Mouse (Mus musculus) heart, postnatal 36 days (tissue): ENCODE measurements around the gene Kcnq2. TPM values are rescaled to one million over a fixed set of nuclear protein-coding genes. Genes with fewer than 3 reads are reported as not detected.

Source experiments
- DNase-seq, 2 experiments: peaks; one replicate each; pipeline ENCODE4 v3.0.0; 2021 to 2022
- intact Hi-C: fragments of 180-260 bp; cut with DNase I; formaldehyde crosslinking; loops from one replicate; pipeline ENCODE4 v1.15.1; 2025
- total RNA-seq, 2 experiments: library from RNA; stranded (reverse); gene quantifications; 2 replicates each; pipeline ENCODE4 v1.2.3; 2021

Kcnq2 gene
- total RNA-seq, 2 experiments from 2014 or later, result not detected

GRCm38 (mm10) chr2:181048986-181049385, 86.1 kb downstream of the Kcnq2 start:
- intact Hi-C loops, result no loop called here

DNA sequence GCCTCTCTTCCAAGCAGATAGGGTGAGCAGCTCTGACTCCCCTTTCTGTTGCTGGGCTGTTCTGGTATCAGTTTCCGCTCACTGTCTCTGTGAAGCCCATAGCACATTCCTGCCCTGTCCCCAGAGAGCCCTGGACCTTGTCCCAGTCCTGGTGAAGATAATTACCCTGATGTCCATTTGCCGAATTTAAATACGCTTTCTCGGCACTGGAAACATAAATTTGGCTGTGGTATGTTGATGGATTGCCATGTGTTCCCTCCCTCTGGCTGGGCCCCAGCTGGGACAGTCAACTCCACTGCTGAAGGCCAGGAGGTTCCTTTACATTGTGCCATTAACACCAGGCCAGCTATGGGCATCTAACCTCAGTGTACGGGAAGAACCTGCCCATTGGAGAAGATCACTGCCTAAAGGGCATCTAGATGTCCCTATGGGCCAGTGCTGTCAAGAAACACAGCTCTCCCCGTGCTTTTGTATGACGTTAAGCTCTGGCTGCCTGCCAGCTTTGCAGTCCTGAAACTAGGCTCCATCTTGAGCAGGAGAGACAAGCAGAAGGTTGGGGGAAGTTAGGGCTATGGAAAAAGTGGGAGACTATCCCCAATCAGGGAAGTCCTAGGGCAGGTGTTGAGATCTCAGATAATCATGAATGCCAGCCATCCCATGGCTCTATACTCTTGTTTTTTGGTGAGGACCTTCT, 86.7 kb downstream of the Kcnq2 start:
- intact Hi-C loops, result no loop called here
- no peak for DNase-seq

More at GRCm38 (mm10) chr2:181048986-181049385, 86.1 kb downstream of the Kcnq2 start:
- no peak for DNase-seq

- no peak for DNase-seq
- intact Hi-C loops, result no loop called here
These were observed 91.1 kb downstream of the Kcnq2 start for GRCm38 (mm10) chr2:181044001-181044400.

DNA sequence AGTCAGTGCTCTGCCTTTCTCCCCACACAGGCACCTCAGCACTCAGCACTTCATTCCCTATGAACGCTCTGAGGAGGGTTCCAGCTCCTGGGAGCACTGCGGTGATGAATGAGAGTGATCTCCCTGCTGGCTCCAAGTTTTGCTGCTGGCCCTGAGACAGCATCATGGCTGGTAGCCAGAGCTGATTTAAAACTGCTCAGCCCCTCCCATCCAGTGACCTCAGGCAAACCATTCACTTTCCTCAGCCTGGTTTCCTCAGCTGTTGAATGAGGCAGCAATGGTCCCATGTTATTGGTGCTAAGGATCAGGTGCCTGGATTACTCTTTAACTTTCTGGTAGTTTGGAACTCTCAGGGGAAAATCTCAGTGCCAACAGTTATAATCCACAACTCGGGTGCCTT, 91.7 kb downstream of the Kcnq2 start, which contains the start of gene Chrna4:
Gene Chrna4 (minus strand): TSS at position 110 of the 400 bp plus-strand sequence.
- DNase-seq, result no peak
- intact Hi-C loops, result no loop called here

DNA sequence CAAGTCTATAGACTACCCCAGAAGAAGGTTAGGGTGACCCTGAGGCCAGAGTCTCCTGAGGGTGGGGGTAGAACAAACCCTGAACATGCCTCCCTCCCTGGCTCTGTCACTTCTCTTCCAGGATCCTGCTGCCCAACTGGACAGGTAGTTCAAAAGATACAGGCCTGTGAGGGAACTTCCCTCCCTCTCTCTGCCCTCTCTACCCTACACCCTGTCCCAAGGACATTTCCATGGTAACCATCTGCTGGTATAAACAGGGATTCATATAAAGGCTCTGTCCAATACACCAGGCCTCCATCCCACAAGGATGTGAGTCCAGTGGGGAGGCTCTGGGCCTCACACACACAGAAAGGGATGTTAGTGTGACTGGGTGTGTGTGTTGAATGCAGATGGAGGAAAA, 92.7 kb downstream of the Kcnq2 start:
- no peak for DNase-seq

GRCm38 (mm10) chr2:181041941-181042340, 93.2 kb downstream of the Kcnq2 start:
- no peak for DNase-seq
- intact Hi-C loops, result no loop called here

More for the DNA sequence above, 92.7 kb downstream of the Kcnq2 start:
- intact Hi-C loops, result no loop called here

- DNase-seq, result no peak
- intact Hi-C loops, result no loop called here
These were observed 95.8 kb downstream of the Kcnq2 start for GRCm38 (mm10) chr2:181039356-181039680.

DNA sequence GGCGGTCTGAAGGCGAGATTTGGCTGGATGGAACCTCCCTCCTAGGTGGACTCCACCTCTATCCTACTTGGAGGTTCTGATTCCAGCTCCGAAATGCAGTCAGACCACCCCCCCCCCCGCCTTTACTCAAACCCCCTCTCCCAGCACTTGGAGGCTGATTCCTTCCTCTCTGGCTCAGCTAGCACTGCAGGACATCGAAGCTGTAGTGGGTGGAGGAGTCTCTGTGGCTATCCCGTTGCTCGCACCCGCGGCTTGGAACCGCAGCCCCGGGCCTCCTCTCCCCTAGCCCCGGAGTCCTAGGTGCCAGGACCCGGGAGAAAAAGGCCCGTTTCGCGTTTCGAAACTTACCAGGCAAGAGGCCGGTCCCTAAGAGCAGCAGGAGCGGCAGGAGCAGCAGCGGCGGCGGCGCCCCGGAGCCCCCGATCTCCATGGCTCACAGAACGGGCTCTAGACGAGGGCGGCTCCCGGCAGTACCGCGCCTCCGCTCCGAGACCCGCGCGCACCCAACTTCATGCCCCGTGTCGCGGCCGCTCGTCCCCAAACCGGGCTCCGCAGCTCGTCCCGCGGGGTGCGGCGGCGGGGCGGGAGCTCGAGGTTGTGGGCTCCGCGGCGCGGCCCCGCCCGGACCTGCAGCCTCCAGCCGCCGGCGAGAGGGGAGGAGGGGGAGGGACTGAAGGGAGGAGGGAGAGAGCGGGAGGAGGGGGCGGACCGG, 96.3 kb downstream of the Kcnq2 start:
- intact Hi-C loops, result no loop called here
- peak in 1 of 2 experiments; percentile 6 for DNase-seq

GRCm38 (mm10) chr2:181036561-181036960, 98.5 kb downstream of the Kcnq2 start:
- intact Hi-C loops, result no loop called here
- DNase-seq, result no peak

GRCm38 (mm10) chr2:181035186-181035585, 99.9 kb downstream of the Kcnq2 start:
- intact Hi-C loops, result no loop called here
- DNase-seq, result no peak

- DNase-seq, result no peak
- intact Hi-C loops, result no loop called here
These were observed 101.8 kb downstream of the Kcnq2 start for GRCm38 (mm10) chr2:181033310-181033709.

- intact Hi-C loops, result no loop called here
- DNase-seq, result no peak
These were observed 102.7 kb downstream of the Kcnq2 start for GRCm38 (mm10) chr2:181032407-181032806.

DNA sequence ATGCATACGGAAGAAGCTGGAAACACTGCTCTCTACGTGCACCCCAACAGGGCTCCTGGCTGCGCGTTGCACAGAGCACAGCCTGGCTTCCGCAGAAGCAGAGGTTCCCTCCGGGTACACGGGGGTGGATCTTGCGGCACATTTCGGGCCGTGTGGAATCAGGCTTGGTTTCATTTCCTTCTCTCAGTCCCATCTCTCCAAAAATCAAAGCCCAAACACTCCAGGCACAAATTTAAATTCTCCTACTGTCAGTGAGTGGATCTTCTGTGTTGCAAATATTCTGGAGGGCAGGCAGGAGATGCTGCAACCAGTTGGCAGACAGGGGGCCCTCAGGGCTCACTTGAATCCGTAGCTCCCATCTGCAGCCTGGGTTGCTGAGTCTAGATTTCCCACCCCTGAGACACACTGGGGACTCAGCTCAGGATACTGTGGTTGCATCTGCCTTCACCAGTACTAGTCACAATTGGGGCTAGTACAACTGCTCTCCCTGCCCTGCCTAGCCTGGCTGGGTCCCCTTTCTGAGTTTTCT, 103.6 kb downstream of the Kcnq2 start:
- intact Hi-C loops, result no loop called here
- DNase-seq, result no peak

Other genes starting within 250 kb of the Kcnq2 start
- gene Ythdf1, start 214.4 kb downstream of the Kcnq2 start, total RNA-seq, result 10 to 100 TPM; 36.8 to 37.6 TPM
- gene Birc7, start 206.3 kb downstream of the Kcnq2 start, total RNA-seq, result not detected
- 10 to 100 TPM in 1 of 2 experiments, 1 to 10 TPM in 1; 7.7 to 11.6 TPM for gene Nkain4, start 180.6 kb downstream of the Kcnq2 start, total RNA-seq
- gene Arfgap1, start 168.1 kb downstream of the Kcnq2 start, total RNA-seq, result 10 to 100 TPM; 31.2 to 37.0 TPM
- gene Col20a1, start 148.8 kb downstream of the Kcnq2 start, total RNA-seq, result under 1 TPM; 0.51 to 0.58 TPM
- not detected for gene Chrna4, start 91.8 kb downstream of the Kcnq2 start, total RNA-seq
- gene Eef1a2, start 21.7 kb upstream of the Kcnq2 start, total RNA-seq, result 1,000 to 10,000 TPM; 1,480 to 1,577 TPM
- gene Ppdpf, start 51.9 kb upstream of the Kcnq2 start, total RNA-seq, result 10 to 100 TPM; 49.4 to 52.6 TPM
- gene Ptk6, start 67.5 kb upstream of the Kcnq2 start, total RNA-seq, result under 1 TPM in 1 of 2 experiments, not detected in 1; 0.05 TPM
- under 1 TPM; 0.14 to 0.49 TPM for gene Srms, start 77.9 kb upstream of the Kcnq2 start, total RNA-seq
- under 1 TPM in 1 of 2 experiments, not detected in 1; 0.22 TPM for gene Fndc11, start 84.7 kb upstream of the Kcnq2 start, total RNA-seq
- 10 to 100 TPM in 1 of 2 experiments, 1 to 10 TPM in 1; 9.9 to 11.5 TPM for gene Helz2, start 106.7 kb upstream of the Kcnq2 start, total RNA-seq
- 1 to 10 TPM; 9.0 to 9.6 TPM for gene Gmeb2, start 152.7 kb upstream of the Kcnq2 start, total RNA-seq
- gene Stmn3, start 179.2 kb upstream of the Kcnq2 start, total RNA-seq, result under 1 TPM; 0.38 to 0.53 TPM
- gene Rtel1, start 184.4 kb upstream of the Kcnq2 start, total RNA-seq, result 10 to 100 TPM in 1 of 2 experiments, 1 to 10 TPM in 1; 9.3 to 10.1 TPM
- 10 to 100 TPM; 17.6 to 22.3 TPM for gene Zgpat, start 229.6 kb upstream of the Kcnq2 start, total RNA-seq
- 10 to 100 TPM; 52.2 to 55.4 TPM for gene Arfrp1, start 230.1 kb upstream of the Kcnq2 start, total RNA-seq
- gene Lime1, start 244.8 kb upstream of the Kcnq2 start, total RNA-seq, result 1 to 10 TPM; 5.1 to 6.7 TPM